Mouse (Mus musculus) erythroid progenitor cell, adult 5-6 weeks (primary cell): ENCODE results near the gene A2ml1. TPM values are rescaled to one million over a fixed set of nuclear protein-coding genes. Genes with fewer than 3 reads are reported as not detected.
"Not testable (repeated sequence)": the region's sequence is repeated elsewhere in the genome, so short reads cannot be mapped to it uniquely, and the experiment has no call there.

Experiments
- ATAC-seq: replicated peaks from 2 replicates; pipeline ENCODE4 v1.8.0; 2016; ENCODE audit warnings: moderate number of reproducible peaks, mild to moderate bottlenecking, moderate TSS enrichment, inconsistent platforms; ENCODE audit not compliant: poor library complexity, low FRiP score, severe bottlenecking
- total RNA-seq, 2 experiments: library from RNA; stranded (forward) in 1 of 2; stranded (reverse) in 1 of 2; fragments of 150-400 nt in 1 of 2; fragments of 186-747, 209-891 nt in 1 of 2; gene quantifications; 2 replicates each; pipeline versions ENCODE4 v1.2.3 to v1.2.4; 2015 to 2017; ENCODE audit warnings: low replicate concordance in 2 of 2

Gene A2ml1
- total RNA-seq (2015; ENCODE audit: low replicate concordance) (not detected in 2 replicates), total RNA-seq (2017; ENCODE audit: low replicate concordance) (not detected in 2 replicates)

- no peak for ATAC-seq
Measured at GRCm38 (mm10) chr6:128581508-128581907, at the start of gene A2ml1. Gene A2ml1 (minus strand): TSS chr6:128581608.

GRCm38 (mm10) chr6:128629771-128630739 is 48.6 kb upstream of the A2ml1 start:
- peak; percentile 77 for ATAC-seq

- not testable (repeated sequence) for ATAC-seq
Measured at GRCm38 (mm10) chr6:128625246-128625645, 43.8 kb upstream of the A2ml1 start.

GRCm38 (mm10) chr6:128624425-128624824 is 43.0 kb upstream of the A2ml1 start:
- no peak for ATAC-seq

- ATAC-seq: not testable (repeated sequence)
Measured at GRCm38 (mm10) chr6:128623433-128623832, 42.0 kb upstream of the A2ml1 start, which contains the start of gene Klrb1a. Gene Klrb1a (minus strand): TSS chr6:128623533.

- no peak for ATAC-seq
Measured at GRCm38 (mm10) chr6:128622733-128623132, 41.3 kb upstream of the A2ml1 start.

- no peak for ATAC-seq
Measured at GRCm38 (mm10) chr6:128606350-128606749, 24.9 kb upstream of the A2ml1 start.

GRCm38 (mm10) chr6:128604512-128604911 is 23.1 kb upstream of the A2ml1 start:
- no peak for ATAC-seq

GRCm38 (mm10) chr6:128602463-128603201 is 21.2 kb upstream of the A2ml1 start:
- no peak for ATAC-seq

- no peak for ATAC-seq
Measured at GRCm38 (mm10) chr6:128602026-128602425, 20.6 kb upstream of the A2ml1 start.

- no peak for ATAC-seq
Measured at GRCm38 (mm10) chr6:128599555-128599954, 18.1 kb upstream of the A2ml1 start.

GRCm38 (mm10) chr6:128598256-128599047 is 17.0 kb upstream of the A2ml1 start:
- no peak for ATAC-seq

GRCm38 (mm10) chr6:128597121-128597522 is 15.7 kb upstream of the A2ml1 start:
- ATAC-seq: no peak

- no peak for ATAC-seq
Measured at GRCm38 (mm10) chr6:128594651-128595050, 13.2 kb upstream of the A2ml1 start.

- ATAC-seq: no peak
Measured at GRCm38 (mm10) chr6:128589426-128589825, 8.0 kb upstream of the A2ml1 start.

- no peak for ATAC-seq
Measured at GRCm38 (mm10) chr6:128587619-128588018, 6.2 kb upstream of the A2ml1 start.

GRCm38 (mm10) chr6:128585642-128586245 is 4.3 kb upstream of the A2ml1 start:
- no peak for ATAC-seq

- ATAC-seq: no peak
Measured at GRCm38 (mm10) chr6:128584070-128584660, 2.8 kb upstream of the A2ml1 start.

- ATAC-seq: no peak
Measured at GRCm38 (mm10) chr6:128577301-128577700, 4.1 kb downstream of the A2ml1 start.
